Mouse (Mus musculus): ENCODE data around the gene Thumpd2. TPM values are rescaled to one million over a fixed set of nuclear protein-coding genes. Genes with fewer than 3 reads are reported as not detected.

Gene Thumpd2
- polyA plus RNA-seq, 1 experiment from 2014 or later, result 14.3 TPM

GRCm38 (mm10) chr17:81010844-81011685 is 53.8 kb downstream of the Thumpd2 start:
- no peaks in the 10 kb centered on the region for H3K27me3 ChIP-seq (ENCODE audit: control insufficient read depth, insufficient read depth, low read length)
- ATAC-seq (ENCODE audit: low FRiP score, low TSS enrichment), result peak; percentile 80
- no peak overlapping the region for H3K4me3 ChIP-seq (ENCODE audit: low read length)
- H3K36me3 ChIP-seq (ENCODE audit: control insufficient read depth, insufficient read depth, low read length), result no peaks in the 10 kb centered on the region
- H3K4me2 ChIP-seq (replicated peaks; ENCODE audit: low read depth, low read length), result no peak overlapping the region
- H3K27ac ChIP-seq (ENCODE audit: low read depth, low read length), result no peak overlapping the region
- no peaks in the 10 kb centered on the region; the same call in 1 of the 2 replicates for H3K4me1 ChIP-seq (ENCODE audit: control insufficient read depth, insufficient read depth, low read length)
- H3K9ac ChIP-seq (ENCODE audit: low read depth, low read length), result no peak overlapping the region
- 56% methylated on average over 18 of the region's 18 CpGs for WGBS
- H3K9me3 ChIP-seq (ENCODE audit: control insufficient read depth, low read length), result no peaks in the 10 kb centered on the region

DNA sequence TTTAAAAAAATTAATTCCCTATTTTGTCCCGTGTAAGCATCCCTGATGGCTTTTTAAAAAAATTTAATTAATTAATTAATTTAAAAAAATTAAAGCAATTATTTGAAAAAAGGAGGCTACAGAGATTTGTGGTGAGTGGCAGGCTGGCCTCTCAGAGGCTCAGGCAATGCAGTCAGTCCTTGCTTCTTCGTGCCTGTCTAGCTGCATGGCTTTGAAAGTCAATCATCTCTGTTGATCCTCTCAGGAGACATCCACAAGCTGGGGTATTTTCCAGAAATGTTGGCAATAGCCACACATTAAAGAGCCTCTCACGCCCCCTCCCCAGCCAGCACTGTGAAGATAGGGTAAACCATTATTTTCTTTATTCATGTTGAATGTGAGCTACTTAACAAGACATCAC is 54.7 kb downstream of the Thumpd2 start:
- no peak overlapping the region for H3K9ac ChIP-seq (ENCODE audit: low read depth, low read length)
- no peaks in the 10 kb centered on the region for H3K9me3 ChIP-seq (ENCODE audit: control insufficient read depth, low read length)
- H3K27ac ChIP-seq (ENCODE audit: low read depth, low read length), result no peak overlapping the region
- WGBS, result 51% methylated on average over 3 of the region's 3 CpGs
- no peaks in the 10 kb centered on the region for H3K27me3 ChIP-seq (ENCODE audit: control insufficient read depth, insufficient read depth, low read length)
- H3K4me3 ChIP-seq (ENCODE audit: low read length), result no peak overlapping the region
- H3K4me1 ChIP-seq (ENCODE audit: control insufficient read depth, insufficient read depth, low read length), result no peaks in the 10 kb centered on the region; the same call in 1 of the 2 replicates
- ATAC-seq (ENCODE audit: low FRiP score, low TSS enrichment), result no peak
- no peak overlapping the region for H3K4me2 ChIP-seq (replicated peaks; ENCODE audit: low read depth, low read length)
- H3K36me3 ChIP-seq (ENCODE audit: control insufficient read depth, insufficient read depth, low read length), result no peaks in the 10 kb centered on the region

DNA sequence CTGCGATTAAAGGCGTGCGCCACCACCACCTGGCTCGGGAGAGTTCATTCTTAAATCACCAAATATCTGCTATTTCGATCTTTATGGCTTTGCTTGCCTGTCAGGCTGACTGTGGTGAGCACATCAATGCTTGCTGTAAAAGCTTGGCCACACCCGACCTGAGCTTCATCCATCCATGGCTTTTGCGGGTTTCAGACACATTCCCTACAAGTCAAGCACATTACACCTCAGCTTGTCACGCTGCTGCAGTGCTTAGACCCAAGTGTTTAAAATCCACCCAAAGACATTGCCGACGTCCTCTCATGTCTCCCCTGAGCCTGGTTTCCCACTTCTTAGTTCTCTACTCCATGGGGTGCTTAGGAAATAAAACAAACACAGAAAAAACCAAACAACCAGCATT is 55.8 kb downstream of the Thumpd2 start:
- no peaks in the 10 kb centered on the region; the same call in 1 of the 2 replicates for H3K4me1 ChIP-seq (ENCODE audit: control insufficient read depth, insufficient read depth, low read length)
- H3K27me3 ChIP-seq (ENCODE audit: control insufficient read depth, insufficient read depth, low read length), result no peaks in the 10 kb centered on the region
- H3K36me3 ChIP-seq (ENCODE audit: control insufficient read depth, insufficient read depth, low read length), result no peaks in the 10 kb centered on the region
- no peak overlapping the region for H3K9ac ChIP-seq (ENCODE audit: low read depth, low read length)
- H3K9me3 ChIP-seq (ENCODE audit: control insufficient read depth, low read length), result no peaks in the 10 kb centered on the region
- no peak for ATAC-seq (ENCODE audit: low FRiP score, low TSS enrichment)
- WGBS, result 73% methylated on average over 10 of the region's 10 CpGs
- H3K27ac ChIP-seq (ENCODE audit: low read depth, low read length), result no peak overlapping the region
- no peak overlapping the region for H3K4me3 ChIP-seq (ENCODE audit: low read length)
- H3K4me2 ChIP-seq (replicated peaks; ENCODE audit: low read depth, low read length), result no peak overlapping the region

DNA sequence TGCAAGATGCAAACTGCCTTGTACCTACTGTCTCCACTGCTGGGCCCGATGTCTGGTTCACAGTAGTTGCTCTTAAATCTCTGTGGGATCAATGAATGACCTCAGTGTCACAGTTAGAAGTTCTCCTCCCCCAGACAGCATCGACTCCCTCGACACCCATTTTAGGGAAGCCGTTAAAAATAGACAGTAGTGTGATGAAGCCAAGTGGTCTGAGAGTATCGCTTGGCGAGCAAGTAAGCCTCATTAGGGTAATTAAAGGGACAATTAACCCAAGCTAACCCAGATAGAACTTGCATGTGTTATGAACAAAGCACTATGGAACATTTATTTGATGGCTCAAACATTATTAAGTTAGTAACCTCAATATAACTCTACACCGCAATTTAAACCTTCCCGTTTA is 59.6 kb downstream of the Thumpd2 start:
- Histone ChIP-seq H3K4me2 (replicated peaks; ENCODE audit: low read depth, low read length) (no peak overlapping the region), H3K36me3 (ENCODE audit: control insufficient read depth, insufficient read depth, low read length) (no peaks in the 10 kb centered on the region), H3K4me1 (ENCODE audit: control insufficient read depth, insufficient read depth, low read length) (no peaks in the 10 kb centered on the region; the same call in 1 of the 2 replicates), H3K9me3 (ENCODE audit: control insufficient read depth, low read length) (no peaks in the 10 kb centered on the region), H3K4me3 (ENCODE audit: low read length) (no peak overlapping the region), H3K27ac (ENCODE audit: low read depth, low read length) (no peak overlapping the region), H3K27me3 (ENCODE audit: control insufficient read depth, insufficient read depth, low read length) (no peaks in the 10 kb centered on the region), H3K9ac (ENCODE audit: low read depth, low read length) (no peak overlapping the region)
- no peak for ATAC-seq (ENCODE audit: low FRiP score, low TSS enrichment)
- WGBS, result 39% methylated on average over 8 of the region's 8 CpGs

DNA sequence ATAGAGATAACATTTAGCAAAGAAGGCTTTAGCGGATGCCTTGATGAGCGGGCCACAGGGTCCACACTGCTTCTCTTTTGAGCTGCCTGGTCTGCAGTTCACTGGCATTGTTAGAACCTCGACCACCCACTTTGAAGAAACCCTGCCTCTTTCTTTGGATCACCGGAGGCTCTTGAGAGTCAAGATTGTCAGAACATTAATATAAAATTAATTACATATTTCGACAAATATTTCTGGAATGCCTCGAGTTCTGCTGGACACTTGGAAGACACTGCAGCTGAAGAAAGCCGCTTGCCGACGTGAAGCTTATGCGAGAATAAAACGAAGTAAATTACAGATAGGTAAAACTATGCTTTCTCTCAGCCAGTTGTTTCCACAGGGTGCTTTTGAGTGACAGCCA is 60.4 kb downstream of the Thumpd2 start:
- no peak overlapping the region for H3K9ac ChIP-seq (ENCODE audit: low read depth, low read length)
- no peak overlapping the region for H3K4me2 ChIP-seq (replicated peaks; ENCODE audit: low read depth, low read length)
- no peak overlapping the region for H3K27ac ChIP-seq (ENCODE audit: low read depth, low read length)
- H3K4me1 ChIP-seq (ENCODE audit: control insufficient read depth, insufficient read depth, low read length), result no peaks in the 10 kb centered on the region; the same call in 1 of the 2 replicates
- ATAC-seq (ENCODE audit: low FRiP score, low TSS enrichment), result no peak
- no peaks in the 10 kb centered on the region for H3K27me3 ChIP-seq (ENCODE audit: control insufficient read depth, insufficient read depth, low read length)
- 85% methylated on average over 11 of the region's 11 CpGs for WGBS
- no peak overlapping the region for H3K4me3 ChIP-seq (ENCODE audit: low read length)
- no peaks in the 10 kb centered on the region for H3K36me3 ChIP-seq (ENCODE audit: control insufficient read depth, insufficient read depth, low read length)
- no peaks in the 10 kb centered on the region for H3K9me3 ChIP-seq (ENCODE audit: control insufficient read depth, low read length)

DNA sequence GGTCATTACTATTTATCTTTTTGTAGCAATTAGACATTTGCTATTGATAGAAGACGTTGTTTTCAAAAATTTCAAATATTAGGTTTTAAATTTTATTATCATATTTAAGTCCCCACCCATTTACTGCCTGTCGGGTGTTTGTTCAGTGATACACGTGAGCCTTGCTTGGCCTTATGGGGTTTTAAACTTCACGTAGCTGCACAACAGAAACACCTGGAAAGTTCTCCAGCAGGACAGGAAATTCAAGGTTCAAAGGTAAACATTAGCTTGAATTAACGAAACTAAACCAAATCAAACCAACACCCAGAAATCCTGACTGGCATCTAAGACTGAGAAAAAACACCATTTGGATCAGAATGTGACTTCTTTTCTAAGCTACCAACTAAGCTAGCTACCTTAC is 62.8 kb downstream of the Thumpd2 start:
- Histone ChIP-seq H3K36me3 (ENCODE audit: control insufficient read depth, insufficient read depth, low read length) (no peaks in the 10 kb centered on the region), H3K27ac (ENCODE audit: low read depth, low read length) (no peak overlapping the region), H3K4me3 (ENCODE audit: low read length) (no peak overlapping the region), H3K9me3 (ENCODE audit: control insufficient read depth, low read length) (no peaks in the 10 kb centered on the region), H3K4me2 (replicated peaks; ENCODE audit: low read depth, low read length) (no peak overlapping the region), H3K27me3 (ENCODE audit: control insufficient read depth, insufficient read depth, low read length) (no peaks in the 10 kb centered on the region), H3K4me1 (ENCODE audit: control insufficient read depth, insufficient read depth, low read length) (no peaks in the 10 kb centered on the region), H3K9ac (ENCODE audit: low read depth, low read length) (no peak overlapping the region)
- 70% methylated on average over 5 of the region's 5 CpGs for WGBS
- no peak for ATAC-seq (ENCODE audit: low FRiP score, low TSS enrichment)

DNA sequence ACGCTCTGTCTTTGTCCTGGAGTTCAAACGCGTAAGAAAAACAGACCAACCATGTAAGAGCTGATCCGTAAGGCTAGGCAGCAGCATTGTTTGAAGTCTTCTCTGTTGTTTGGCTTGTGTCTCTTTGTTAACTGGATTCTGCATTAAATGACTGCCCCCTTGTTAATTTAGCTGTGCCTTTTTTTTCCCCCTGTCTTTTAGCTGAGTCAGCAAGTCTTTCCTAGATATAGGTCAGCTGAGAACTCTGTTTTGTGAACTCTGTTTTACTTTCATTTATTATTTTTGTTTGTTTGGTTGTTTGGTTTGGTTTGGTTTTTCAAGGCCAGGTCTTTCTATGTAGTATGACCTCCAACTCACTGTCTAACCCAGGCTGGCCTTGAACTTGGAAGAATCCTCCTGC is 63.2 kb downstream of the Thumpd2 start:
- Histone ChIP-seq H3K27ac (ENCODE audit: low read depth, low read length) (no peak overlapping the region), H3K9ac (ENCODE audit: low read depth, low read length) (no peak overlapping the region), H3K36me3 (ENCODE audit: control insufficient read depth, insufficient read depth, low read length) (no peaks in the 10 kb centered on the region), H3K4me2 (replicated peaks; ENCODE audit: low read depth, low read length) (no peak overlapping the region), H3K4me1 (ENCODE audit: control insufficient read depth, insufficient read depth, low read length) (no peaks in the 10 kb centered on the region), H3K4me3 (ENCODE audit: low read length) (no peak overlapping the region), H3K9me3 (ENCODE audit: control insufficient read depth, low read length) (no peaks in the 10 kb centered on the region), H3K27me3 (ENCODE audit: control insufficient read depth, insufficient read depth, low read length) (no peaks in the 10 kb centered on the region)
- no peak for ATAC-seq (ENCODE audit: low FRiP score, low TSS enrichment)
- 85% methylated on average over 4 of the region's 4 CpGs for WGBS

DNA sequence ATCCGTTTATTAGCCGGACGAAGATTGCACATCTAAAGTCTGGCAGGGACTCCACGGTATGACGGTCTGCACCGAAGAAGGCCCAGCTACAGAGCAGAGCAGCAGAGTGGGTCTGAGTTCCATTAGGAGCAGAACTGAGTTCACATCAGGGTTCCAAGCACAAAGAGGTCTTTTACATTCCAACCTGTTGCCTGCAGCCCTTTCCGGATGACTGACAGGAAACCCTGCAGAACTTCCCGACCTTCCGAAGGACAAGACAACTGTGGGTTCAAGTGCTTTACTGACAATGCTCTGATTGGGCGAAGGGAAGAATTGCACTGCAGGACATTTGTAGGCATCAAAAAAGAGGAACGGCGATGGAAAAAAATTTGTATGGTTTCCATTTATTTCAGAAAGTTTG is 63.9 kb downstream of the Thumpd2 start:
- Histone ChIP-seq H3K27me3 (ENCODE audit: control insufficient read depth, insufficient read depth, low read length) (no peaks in the 10 kb centered on the region), H3K4me1 (ENCODE audit: control insufficient read depth, insufficient read depth, low read length) (no peaks in the 10 kb centered on the region), H3K4me2 (replicated peaks; ENCODE audit: low read depth, low read length) (no peak overlapping the region), H3K9ac (ENCODE audit: low read depth, low read length) (no peak overlapping the region), H3K27ac (ENCODE audit: low read depth, low read length) (no peak overlapping the region), H3K9me3 (ENCODE audit: control insufficient read depth, low read length) (no peaks in the 10 kb centered on the region), H3K36me3 (ENCODE audit: control insufficient read depth, insufficient read depth, low read length) (no peaks in the 10 kb centered on the region), H3K4me3 (ENCODE audit: low read length) (no peak overlapping the region)
- 78% methylated on average over 12 of the region's 12 CpGs for WGBS
- no peak for ATAC-seq (ENCODE audit: low FRiP score, low TSS enrichment)

GRCm38 (mm10) chr17:80998958-80999357 is 65.9 kb downstream of the Thumpd2 start:
- no peaks in the 10 kb centered on the region for H3K36me3 ChIP-seq (ENCODE audit: control insufficient read depth, insufficient read depth, low read length)
- no peaks in the 10 kb centered on the region for H3K9me3 ChIP-seq (ENCODE audit: control insufficient read depth, low read length)
- H3K4me2 ChIP-seq (replicated peaks; ENCODE audit: low read depth, low read length), result no peak overlapping the region
- H3K4me1 ChIP-seq (ENCODE audit: control insufficient read depth, insufficient read depth, low read length), result no peaks in the 10 kb centered on the region
- no peak for ATAC-seq (ENCODE audit: low FRiP score, low TSS enrichment)
- 61% methylated on average over 6 of the region's 6 CpGs for WGBS
- no peaks in the 10 kb centered on the region for H3K27me3 ChIP-seq (ENCODE audit: control insufficient read depth, insufficient read depth, low read length)
- H3K4me3 ChIP-seq (ENCODE audit: low read length), result no peak overlapping the region
- no peak overlapping the region for H3K9ac ChIP-seq (ENCODE audit: low read depth, low read length)
- no peak overlapping the region for H3K27ac ChIP-seq (ENCODE audit: low read depth, low read length)

Data from kidney, embryonic 14.5 days (tissue).